Mouse (Mus musculus) CH12.LX (cell line): ENCODE measurements around the gene Trmt11. TPM values are rescaled to one million over a fixed set of nuclear protein-coding genes. Genes with fewer than 3 reads are reported as not detected.
"Not testable (repeated sequence)": the region's sequence is repeated elsewhere in the genome, so short reads cannot be mapped to it uniquely, and the experiment has no call there.

Experiments used
- DNase-seq: peaks from one replicate; pipeline ENCODE4 v3.0.0-alpha.2; 2013; ENCODE audit errors: extremely low read depth
- H3K27ac ChIP-seq: 2 replicates; pipeline ENCODE4 v1.5.1; 2012; ENCODE audit warnings: low read depth, mild to moderate bottlenecking, control low read depth, moderate library complexity; ENCODE audit not compliant: insufficient read depth
- H3K27me3 ChIP-seq: replicated peaks from 2 replicates; pipeline ENCODE3; 2012; ENCODE audit warnings: inconsistent platforms
- H3K36me3 ChIP-seq, 2 experiments: replicated peaks in 1 of 2; 2 replicates each; pipeline versions ENCODE3 to v1.6.1; 2012; ENCODE audit warnings: inconsistent platforms in 1 of 2, low read length in 1 of 2, mild to moderate bottlenecking in 1 of 2, mixed read lengths in 1 of 2, moderate library complexity in 1 of 2; ENCODE audit not compliant: control insufficient read depth in 1 of 2, insufficient read depth in 1 of 2
- H3K4me1 ChIP-seq, 2 experiments: 2 replicates each; pipeline ENCODE4 v1.6.1; 2012; ENCODE audit warnings: inconsistent platforms in 1 of 2, moderate library complexity in 1 of 2; ENCODE audit not compliant: insufficient read depth in 2 of 2, control insufficient read depth in 1 of 2
- H3K4me2 ChIP-seq: 2 replicates; pipeline ENCODE4 v1.6.1; 2012; ENCODE audit warnings: low read depth, mild to moderate bottlenecking, control low read depth; ENCODE audit not compliant: poor library complexity, insufficient read depth, severe bottlenecking
- H3K4me3 ChIP-seq, 3 experiments: fragments of 150-350 bp in 1 of 3; sonication (generic) in 1 of 3; replicated peaks in 1 of 3; 2 replicates each; pipeline versions ENCODE3 to v1.5.1; 2011 to 2012; ENCODE audit warnings: low read depth in 2 of 3, low read length in 2 of 3, mild to moderate bottlenecking in 2 of 3, moderate library complexity in 2 of 3, control low read depth in 1 of 3, improper control_type of control experiment in 1 of 3, inconsistent platforms in 1 of 3, mixed read lengths in 1 of 3; ENCODE audit not compliant: poor library complexity in 1 of 3
- H3K79me2 ChIP-seq: replicated peaks from 2 replicates; pipeline ENCODE4 v1.6.1; 2012; ENCODE audit warnings: mild to moderate bottlenecking, moderate library complexity; ENCODE audit not compliant: control insufficient read depth, poor library complexity, insufficient read depth, severe bottlenecking; ENCODE audit errors: extremely low read depth
- H3K9ac ChIP-seq: 2 replicates; pipeline ENCODE4 v1.6.1; 2012; ENCODE audit warnings: low read depth, mild to moderate bottlenecking, control low read depth, moderate library complexity; ENCODE audit not compliant: insufficient read depth
- H3K9me3 ChIP-seq: replicated peaks from 2 replicates; pipeline ENCODE3; 2012; ENCODE audit warnings: low read length, inconsistent platforms, mixed read lengths
- BHLHE40 ChIP-seq: IDR thresholded peaks from 2 replicates; pipeline ENCODE4 v1.6.1; 2011; ENCODE audit warnings: mild to moderate bottlenecking, low read depth, low read length, improper control_type of control experiment
- CHD2 ChIP-seq: IDR thresholded peaks from 2 replicates; pipeline ENCODE4 v1.6.1; 2011; ENCODE audit warnings: low read length, improper control_type of control experiment
- E2F4 ChIP-seq: IDR thresholded peaks from 2 replicates; pipeline ENCODE4 v1.6.1; 2011; ENCODE audit warnings: low read depth, low read length, improper control_type of control experiment; ENCODE audit not compliant: insufficient replicate concordance
- ELF1 ChIP-seq: IDR thresholded peaks from 2 replicates; pipeline ENCODE4 v1.6.1; 2014; ENCODE audit warnings: low read depth, mild to moderate bottlenecking, inconsistent platforms, low read length, improper control_type of control experiment
- EP300 ChIP-seq: IDR thresholded peaks from 2 replicates; pipeline ENCODE4 v1.6.1; 2011; ENCODE audit warnings: low read length, improper control_type of control experiment
- ETS1 ChIP-seq: conservative IDR thresholded peaks from 2 replicates; pipeline ENCODE4 v1.6.1; 2012; ENCODE audit warnings: low read depth, mild to moderate bottlenecking, inconsistent platforms, low read length, improper control_type of control experiment, moderate library complexity
- GABPA ChIP-seq: IDR thresholded peaks from 2 replicates; pipeline ENCODE4 v1.6.1; 2012; ENCODE audit warnings: low read depth, low read length, improper control_type of control experiment, inconsistent platforms; ENCODE audit not compliant: insufficient replicate concordance
- MAFK ChIP-seq: IDR thresholded peaks from 2 replicates; pipeline ENCODE4 v1.6.1; 2011; ENCODE audit warnings: low read length, improper control_type of control experiment; ENCODE audit not compliant: insufficient replicate concordance
- MAX ChIP-seq: IDR thresholded peaks from 2 replicates; pipeline ENCODE4 v1.6.1; 2011; ENCODE audit warnings: low read length, improper control_type of control experiment
- MYC ChIP-seq: IDR thresholded peaks from 2 replicates; pipeline ENCODE4 v1.6.1; 2011; ENCODE audit warnings: low read depth, mild to moderate bottlenecking, improper control_type of control experiment, low read length
- NRF1 ChIP-seq: IDR thresholded peaks from 2 replicates; pipeline ENCODE4 v1.6.1; 2014; ENCODE audit warnings: low read depth, mild to moderate bottlenecking, inconsistent platforms, low read length, improper control_type of control experiment, moderate library complexity
- PAX5 ChIP-seq: IDR thresholded peaks from 2 replicates; pipeline ENCODE4 v1.6.1; 2012; ENCODE audit warnings: low read length, inconsistent platforms, mixed read lengths
- POLR2A ChIP-seq: IDR thresholded peaks from 2 replicates; pipeline ENCODE4 v1.6.1; 2011; ENCODE audit warnings: low read depth, mild to moderate bottlenecking, improper control_type of control experiment, low read length
- POLR2AphosphoS2 ChIP-seq: IDR thresholded peaks from 2 replicates; pipeline ENCODE4 v1.6.1; 2011; ENCODE audit warnings: low read depth, low read length, improper control_type of control experiment
- SMC3 ChIP-seq: IDR thresholded peaks from 2 replicates; pipeline ENCODE4 v1.6.1; 2011; ENCODE audit warnings: low read depth, low read length, improper control_type of control experiment
- TCF12 ChIP-seq: IDR thresholded peaks from 2 replicates; pipeline ENCODE4 v1.6.1; 2014; ENCODE audit warnings: low read depth, mild to moderate bottlenecking, inconsistent platforms, low read length, improper control_type of control experiment
- UBTF ChIP-seq: IDR thresholded peaks from 2 replicates; pipeline ENCODE4 v1.6.1; 2012; ENCODE audit warnings: low read depth, mild to moderate bottlenecking, inconsistent platforms, low read length, improper control_type of control experiment, moderate library complexity
- USF1 ChIP-seq: IDR thresholded peaks from 2 replicates; pipeline ENCODE4 v1.6.1; 2014; ENCODE audit warnings: low read depth, mild to moderate bottlenecking, inconsistent platforms, low read length, improper control_type of control experiment
- ZC3H11A ChIP-seq: IDR thresholded peaks from 2 replicates; pipeline ENCODE4 v1.6.1; 2012; ENCODE audit warnings: low read depth, mild to moderate bottlenecking, inconsistent platforms, low read length, improper control_type of control experiment
- ZKSCAN1 ChIP-seq: IDR thresholded peaks from 2 replicates; pipeline ENCODE4 v1.6.1; 2012; ENCODE audit warnings: low read depth, inconsistent platforms, low read length, improper control_type of control experiment, borderline replicate concordance
- dilution Hi-C: fragments of 300-500 bp; cut with MboI; formaldehyde crosslinking; loops from 2 replicates; pipeline ENCODE4 v1.14.3; 2020; ENCODE audit warnings: low sequenced_read_pairs; ENCODE audit not compliant: extremely low pct_unique_long_range_greater_than_20kb, extremely low pct_ligation_motif_present
- in situ Hi-C: fragments of 300-500 bp; cut with MboI; formaldehyde crosslinking; loops from 3 replicates; pipeline ENCODE4 v1.14.3; 2019; ENCODE audit warnings: low sequenced_read_pairs, low pct_ligation_motif_present, low pct_unique_long_range_greater_than_20kb, mixed read lengths
- polyA plus RNA-seq: library from polyadenylated mRNA; unstranded; fragments of >175 nt; gene quantifications from 2 replicates; pipeline ENCODE4 v1.2.1, GENCODE M21; 2012; ENCODE audit warnings: low read depth; ENCODE audit not compliant: insufficient read length
- total RNA-seq, 2 experiments: library from RNA; depleted of rRNA; stranded (reverse); fragments of 300-350 nt in 1 of 2; fragments of >200 nt in 1 of 2; gene quantifications; 2 replicates each; pipeline ENCODE4 v1.2.3; 2012 to 2014

Gene Trmt11
- total and polyA plus RNA-seq, 3 experiments = 11.9 to 40.3 (median 21.1) TPM

GRCm38 (mm10) chr10:30638216-30638615 lies 37.7 kb upstream of the Trmt11 start:
- dilution Hi-C loops = no loop called here
- Histone ChIP-seq H3K79me2 (no peaks in the 10 kb centered on the region), H3K4me3 (no peak overlapping the region), H3K27me3 (no peaks in the 10 kb centered on the region), H3K9ac (no peak overlapping the region), H3K27ac (no peak overlapping the region), H3K4me2 (no peak overlapping the region), H3K4me1 (peaks cover 0 to 3% of the 10 kb centered on the region in 2 experiments; a peak in 1 of 4 replicates), H3K9me3 (no peaks in the 10 kb centered on the region), H3K36me3 (no peaks in the 10 kb centered on the region)
- DNase-seq = no peak
- TF ChIP-seq ELF1 (no peak), CHD2 (no peak), TCF12 (no peak), POLR2A (no peak), PAX5 (no peak), ETS1 (no peak), POLR2AphosphoS2 (no peak), SMC3 (no peak), EP300 (no peak), GABPA (no peak), ZKSCAN1 (no peak), USF1 (no peak), UBTF (no peak), NRF1 (no peak)
- in situ Hi-C loops = no loop called here

DNA sequence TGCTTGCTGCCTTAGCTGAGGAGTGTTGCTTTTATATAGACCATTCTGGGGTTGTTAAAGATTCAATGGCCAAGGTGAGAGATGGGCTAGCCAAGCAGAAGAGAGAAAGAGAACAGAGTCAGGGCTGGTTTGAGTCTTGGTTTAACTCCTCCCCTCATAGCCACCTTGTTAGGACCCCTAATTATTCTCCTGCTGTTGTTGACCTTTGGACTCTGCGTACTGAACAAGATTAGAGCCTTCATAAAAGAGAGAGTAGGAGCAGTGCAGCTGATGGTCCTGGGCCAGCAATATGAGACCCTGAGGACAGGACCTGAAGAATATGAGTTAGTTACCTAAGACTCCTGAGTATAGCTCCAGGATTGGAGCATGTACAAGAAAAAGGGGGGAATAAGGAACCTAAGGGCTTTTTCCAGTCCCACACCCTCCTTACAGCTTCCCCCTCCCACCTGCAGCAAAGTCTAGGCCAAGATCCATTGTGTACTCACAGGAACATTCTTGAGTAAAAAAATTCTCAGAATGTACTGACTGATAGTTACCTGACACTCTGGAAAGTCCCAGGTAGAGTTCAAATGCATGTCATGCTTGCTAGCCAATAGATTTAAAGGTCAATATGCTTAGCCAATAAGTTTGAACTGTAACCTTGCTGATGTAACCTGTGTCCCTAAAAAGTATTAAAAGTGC lies 36.1 kb upstream of the Trmt11 start:
- in situ Hi-C loops, DNase-seq, dilution Hi-C loops, H3K36me3 ChIP-seq, H3K4me1 ChIP-seq, H3K27me3 ChIP-seq, H3K9me3 ChIP-seq, H3K27ac ChIP-seq, H3K79me2 ChIP-seq, H3K4me3 ChIP-seq, H3K9ac ChIP-seq, H3K4me2 ChIP-seq: not testable (repeated sequence)

DNA sequence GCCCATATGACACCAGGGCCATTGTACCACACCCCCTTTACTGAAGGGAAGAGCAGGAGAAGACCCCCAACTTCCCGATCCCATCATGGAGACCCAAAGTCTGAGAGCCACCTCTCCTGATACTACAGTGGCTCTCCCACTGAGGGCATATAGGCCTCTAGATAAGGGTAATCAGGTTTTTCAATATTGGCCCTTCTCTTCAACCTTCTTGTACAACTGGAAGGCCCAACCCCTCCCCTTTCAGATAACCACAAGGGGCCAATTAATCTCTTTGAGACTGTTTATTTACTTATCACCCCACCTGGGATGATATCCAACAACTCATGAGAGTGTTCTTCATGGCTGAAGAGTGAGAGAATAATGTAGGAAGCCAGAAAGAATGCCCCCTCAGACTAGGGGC lies 32.2 kb upstream of the Trmt11 start:
- Histone ChIP-seq H3K9me3 (peaks cover 13% of the 10 kb centered on the region), H3K36me3 (peaks cover 0 to 3% of the 10 kb centered on the region in 2 experiments), H3K27ac (no peak overlapping the region), H3K79me2 (no peaks in the 10 kb centered on the region), H3K4me1 (peaks cover 0 to 10% of the 10 kb centered on the region in 2 experiments; a peak in 1 of 4 replicates), H3K9ac (no peak overlapping the region), H3K4me2 (no peak overlapping the region), H3K27me3 (no peaks in the 10 kb centered on the region), H3K4me3 (no peak overlapping the region)
- DNase-seq = no peak
- TF ChIP-seq ZC3H11A (no peak), MYC (no peak), BHLHE40 (no peak), USF1 (no peak), ELF1 (no peak), UBTF (no peak), GABPA (no peak), E2F4 (no peak), MAFK (no peak), POLR2AphosphoS2 (no peak), MAX (no peak)
- dilution Hi-C loops = no loop called here
- in situ Hi-C loops = no loop called here
